In genomic region chr8:3516450-3517116, GRCm38 (mm10) we compare ENCODE assay signal across 8 mouse cellular contexts. TPM values are rescaled to one million over a fixed set of nuclear protein-coding genes. Genes with fewer than 3 reads are reported as not detected.
DNase-seq lines count a peak whose midpoint lies in the region; ATAC-seq lines count a peak whose summit lies in the region.

No protein-coding gene starts in this region.

- H3K9me3 ChIP-seq in heart, embryonic 14.5 days (ENCODE audit: control insufficient read depth, low read length) = no peaks in the 10 kb centered on the region
- no peaks in the 10 kb centered on the region for H3K9me3 ChIP-seq in liver, embryonic 13.5 days (replicated peaks)
- no peaks in the 10 kb centered on the region for H3K9me3 ChIP-seq in stomach, embryonic 16.5 days (replicated peaks; ENCODE audit: control insufficient read depth, low read length)

- peak; percentile 83 for ATAC-seq in heart, embryonic 14.5 days (ENCODE audit: insufficient number of reproducible peaks, insufficient read depth, low FRiP score, low read depth)
- peak; percentile 89 for ATAC-seq in liver, embryonic 13.5 days (ENCODE audit: low read depth)
- ATAC-seq in stomach, embryonic 16.5 days (ENCODE audit: insufficient read depth, low FRiP score) = peak; percentile 87

- peak overlapping the region; percentile 63 to 68 for H3K4me3 ChIP-seq in heart, embryonic 14.5 days (ENCODE audit: control insufficient read depth in 1 of 2, insufficient read depth in 1 of 2, low read depth in 1 of 2, low read length in 2 of 2)
- peak overlapping the region; percentile 83 for H3K4me3 ChIP-seq in liver, embryonic 13.5 days (replicated peaks)
- peak overlapping the region; percentile 77 for H3K4me3 ChIP-seq in stomach, embryonic 16.5 days (replicated peaks; ENCODE audit: low read length)

- no peaks in the 10 kb centered on the region for H3K27me3 ChIP-seq in heart, embryonic 14.5 days (ENCODE audit: control insufficient read depth, insufficient read depth, low read length)
- no peaks in the 10 kb centered on the region for H3K27me3 ChIP-seq in liver, embryonic 13.5 days
- no peaks in the 10 kb centered on the region for H3K27me3 ChIP-seq in stomach, embryonic 16.5 days (ENCODE audit: control insufficient read depth, insufficient read depth, low read length)

- H3K27ac ChIP-seq in heart, embryonic 14.5 days (replicated peaks in 1 of 2; ENCODE audit: control insufficient read depth in 1 of 2, insufficient read depth in 1 of 2, low read depth in 2 of 2, low read length in 2 of 2) = peak overlapping the region; percentile 40 to 82
- peak overlapping the region; percentile 86 for H3K27ac ChIP-seq in liver, embryonic 13.5 days
- H3K27ac ChIP-seq in stomach, embryonic 16.5 days (ENCODE audit: low read length) = peak overlapping the region; percentile 86

- peaks cover 0 to 4% of the 10 kb centered on the region in 2 experiments; a peak in 2 of 4 replicates for H3K4me1 ChIP-seq in heart, embryonic 14.5 days (ENCODE audit: control insufficient read depth in 2 of 2, insufficient read depth in 2 of 2, low read length in 2 of 2)
- peaks cover 61% of the 10 kb centered on the region for H3K4me1 ChIP-seq in liver, embryonic 13.5 days (replicated peaks)
- H3K4me1 ChIP-seq in stomach, embryonic 16.5 days (ENCODE audit: control insufficient read depth, insufficient read depth, low read length) = peaks cover 6% of the 10 kb centered on the region; the same call in 1 of the 2 replicates

- H3K36me3 ChIP-seq in heart, embryonic 14.5 days (ENCODE audit: control insufficient read depth, insufficient read depth, low read length) = peaks cover 34% of the 10 kb centered on the region
- peaks cover 22% of the 10 kb centered on the region for H3K36me3 ChIP-seq in liver, embryonic 13.5 days
- no peaks in the 10 kb centered on the region; the same call in 1 of the 2 replicates for H3K36me3 ChIP-seq in stomach, embryonic 16.5 days (ENCODE audit: control insufficient read depth, insufficient read depth, low read length)

- WGBS in heart, embryonic 14.5 days = under 1% methylated on average over 36 of the region's 36 CpGs
- under 1% methylated on average over 36 of the region's 36 CpGs for WGBS in liver, embryonic 13.5 days (ENCODE audit: insufficient replicate concordance)
- under 1% methylated on average over 36 of the region's 36 CpGs for WGBS in stomach, embryonic 16.5 days

- DNase-seq in CD4-positive, CD25-positive, alpha-beta regulatory T cell, adult 2 months (ENCODE audit: low read depth, low spot score) = peak; percentile 93
- DNase-seq in c-Kit-negative CD71-positive TER-119-positive erythroid progenitor cells, embryonic 14.5 days (ENCODE audit: low read depth, low spot score) = peak; percentile 84
- DNase-seq in fibroblast of lung, adult 2 months (ENCODE audit: low read depth) = peak; percentile 86
- DNase-seq in kidney, postnatal 14 days = peak; percentile 96
- peak; percentile 90 for DNase-seq in liver, embryonic 13.5 days
- DNase-seq in neural tube, embryonic 10.5 days (ENCODE audit: extremely low spot score, low spot score) = peak; percentile 92

- H3K9ac ChIP-seq in heart, embryonic 14.5 days (ENCODE audit: low read length) = peak overlapping the region; percentile 75
- peak overlapping the region; percentile 81 for H3K9ac ChIP-seq in liver, embryonic 13.5 days
- H3K9ac ChIP-seq in stomach, embryonic 16.5 days (ENCODE audit: low read length) = peak overlapping the region; percentile 80

- H3K4me2 ChIP-seq in heart, embryonic 14.5 days (ENCODE audit: low read length) = peak overlapping the region; percentile 99
- peak overlapping the region; percentile 95 for H3K4me2 ChIP-seq in liver, embryonic 13.5 days
- H3K4me2 ChIP-seq in stomach, embryonic 16.5 days (ENCODE audit: low read depth, low read length) = peak overlapping the region; percentile 95

RNA-seq across cellular contexts. Expression of gene Pnpla6, which starts 1.4 kb away (rescaled TPM):
- 11.1 and 15.8 TPM in 2 replicates for polyA plus RNA-seq in heart, embryonic 14.5 days (2014; fragmentation: Nextera tagmentation; extraction: Ambion mirVana)
- 10.6 and 12.4 TPM in 2 replicates for polyA plus RNA-seq in liver, embryonic 13.5 days (2015; fragmentation: Nextera tagmentation; extraction: Ambion mirVana)
- 36.0 and 37.6 TPM in 2 replicates for polyA plus RNA-seq in stomach, embryonic 16.5 days (2015; fragmentation: Nextera tagmentation; extraction: Ambion mirVana)

RNA-seq across cellular contexts. Expression of gene Mcoln1, which starts 16.3 kb away (rescaled TPM):
- polyA plus RNA-seq in heart, embryonic 14.5 days (2014; fragmentation: Nextera tagmentation; extraction: Ambion mirVana) = 36.0 and 38.0 TPM in 2 replicates
- 19.8 and 19.9 TPM in 2 replicates for polyA plus RNA-seq in liver, embryonic 13.5 days (2015; fragmentation: Nextera tagmentation; extraction: Ambion mirVana)
- 42.4 and 51.4 TPM in 2 replicates for polyA plus RNA-seq in stomach, embryonic 16.5 days (2015; fragmentation: Nextera tagmentation; extraction: Ambion mirVana)

RNA-seq across cellular contexts. Expression of gene Zfp358, which starts 23.6 kb away (rescaled TPM):
- 11.5 and 17.4 TPM in 2 replicates for polyA plus RNA-seq in heart, embryonic 14.5 days (2014; fragmentation: Nextera tagmentation; extraction: Ambion mirVana)
- 4.4 and 5.2 TPM in 2 replicates for polyA plus RNA-seq in liver, embryonic 13.5 days (2015; fragmentation: Nextera tagmentation; extraction: Ambion mirVana)
- 32.1 and 32.4 TPM in 2 replicates for polyA plus RNA-seq in stomach, embryonic 16.5 days (2015; fragmentation: Nextera tagmentation; extraction: Ambion mirVana)

RNA-seq across cellular contexts. Expression of gene Tex45, which starts 45.9 kb away (rescaled TPM):
- polyA plus RNA-seq in heart, embryonic 14.5 days (2014; fragmentation: Nextera tagmentation; extraction: Ambion mirVana) = not detected in 2 replicates
- polyA plus RNA-seq in liver, embryonic 13.5 days (2015; fragmentation: Nextera tagmentation; extraction: Ambion mirVana) = not detected in 2 replicates
- polyA plus RNA-seq in stomach, embryonic 16.5 days (2015; fragmentation: Nextera tagmentation; extraction: Ambion mirVana) = not detected in 2 replicates

RNA-seq across cellular contexts. Expression of gene Pex11g, which starts 49.1 kb away (rescaled TPM):
- 5.0 and 5.4 TPM in 2 replicates for polyA plus RNA-seq in heart, embryonic 14.5 days (2014; fragmentation: Nextera tagmentation; extraction: Ambion mirVana)
- 3.6 and 4.8 TPM in 2 replicates for polyA plus RNA-seq in liver, embryonic 13.5 days (2015; fragmentation: Nextera tagmentation; extraction: Ambion mirVana)
- polyA plus RNA-seq in stomach, embryonic 16.5 days (2015; fragmentation: Nextera tagmentation; extraction: Ambion mirVana) = 10.8 and 12.1 TPM in 2 replicates

Comparison
In these comparisons a context has a peak if more than half of its experiments do, and no peak if none do; other contexts are left out.
1. Peak in every context shown above with its lines: DNase-seq, ATAC-seq, H3K4me3 ChIP-seq and H3K27ac ChIP-seq.